27 mouse cellular contexts compared by ENCODE assay signal in genomic region chr7:46403616-46404485, GRCm38 (mm10). TPM values are rescaled to one million over a fixed set of nuclear protein-coding genes. Genes with fewer than 3 reads are reported as not detected.
DNase-seq lines count a peak whose midpoint lies in the region; TF ChIP-seq lines count a peak whose summit lies in the region.
"Had no signal": no experiment of that assay in that cellular context is flagged by ENCODE, and none has a peak within 500 bp of the region (broad histone marks: within the 10 kb centered on the region; RNA-seq: fewer than 3 reads in every experiment).

No protein-coding gene starts in this region.

- H3K4me3 ChIP-seq in cerebellum, adult 2 months (replicated peaks; ENCODE audit: insufficient read depth, low read depth, low read length) = peak overlapping the region; percentile 39
- H3K4me3 ChIP-seq: embryonic facial prominence, embryonic 13.5 days; forebrain, embryonic 15.5 days; heart, embryonic 12.5 days; hindbrain, embryonic 13.5 days; liver, embryonic 15.5 days; midbrain, embryonic 12.5 days; neural tube, embryonic 13.5 days had no signal

- 9% methylated on average over 15 of the region's 15 CpGs for WGBS in cerebellum, adult 2 months

- DNase-seq in cerebellum, adult 2 months = peak; percentile 57 to 60
- DNase-seq in cerebellum, postnatal 4 days (ENCODE audit: low spot score in 2 of 2) = no peak
- DNase-seq in ZHBTc4 (ENCODE audit: low read depth, low spot score) = peak; percentile 48
- DNase-seq in cerebellum, postnatal 25 days = peak; percentile 52 to 56
- peak; percentile 51 to 64 for DNase-seq in gastrocnemius, postnatal 36 days
- no peak for DNase-seq in kidney, adult 11 months
- DNase-seq in left cerebral cortex, postnatal 10 days (ENCODE audit: extremely low spot score in 1 of 2, low spot score in 2 of 2) = no peak
- DNase-seq: adrenal gland, postnatal 36 days; kidney, adult 9 months; kidney, postnatal 36 days; lung, postnatal 10 days; right cerebral cortex, adult 18-20 months; spleen, adult 18-20 months; thymus, postnatal 4 days had no signal

- H3K27me3 ChIP-seq in cerebellum, adult 2 months (ENCODE audit: control insufficient read depth, insufficient read depth, low read length) = no peaks in the 10 kb centered on the region
- H3K27me3 ChIP-seq: CH12.LX; forebrain, embryonic 15.5 days had no signal

- intact Hi-C loops in gastrocnemius, postnatal 36 days (cut with DNase I) = no loop called here
- intact Hi-C loops in left cerebral cortex, postnatal 10 days (cut with DNase I) = no loop called here

- H3K4me1 ChIP-seq in cerebellum, adult 2 months (ENCODE audit: control insufficient read depth, insufficient read depth, low read length) = peaks cover 50% of the 10 kb centered on the region
- H3K4me1 ChIP-seq: embryonic facial prominence, embryonic 13.5 days; heart, embryonic 12.5 days; liver, embryonic 15.5 days had no signal

- peak; percentile 13; the same call in 1 of the 2 replicates for TF ChIP-seq POLR2A in cerebellum, adult 2 months (IDR thresholded peaks at IDR 0.05; ENCODE audit: borderline replicate concordance, insufficient read depth, low read length)

- peak overlapping the region; percentile 63 for H3K27ac ChIP-seq in cerebellum, adult 2 months (ENCODE audit: insufficient read depth, low read length)
- H3K27ac ChIP-seq: embryonic facial prominence, embryonic 13.5 days; forebrain, embryonic 15.5 days; hindbrain, embryonic 13.5 days; liver, embryonic 15.5 days; midbrain, embryonic 12.5 days; neural tube, embryonic 13.5 days had no signal

- TF ChIP-seq CTCF in cerebellum, adult 2 months (IDR thresholded peaks at IDR 0.05; ENCODE audit: borderline replicate concordance, insufficient read depth, low read depth, low read length) = no peak

RNA-seq across cellular contexts. Expression of gene Kcnc1, which starts 7.6 kb away (rescaled TPM):
- 325 and 338 TPM in 2 replicates for polyA plus RNA-seq in cerebellum, adult 2 months (2012; rRNA removed)
- total RNA-seq in gastrocnemius, postnatal 36 days (2021) = 10 to 100 TPM; 51.6 to 54.2 TPM
- total RNA-seq in left cerebral cortex, postnatal 10 days (2021) = 10 to 100 TPM; 52.9 to 53.4 TPM
- polyA plus RNA-seq: liver, embryonic 15.5 days had no signal

RNA-seq across cellular contexts. Expression of gene Myod1, which starts 27.6 kb away (rescaled TPM):
- 0.08 TPM in 1 of 2 replicates, not detected in the other for polyA plus RNA-seq in cerebellum, adult 2 months (2012; rRNA removed)
- 10 to 100 TPM; 12.6 to 19.8 TPM for total RNA-seq in gastrocnemius, postnatal 36 days (2021)
- not detected for total RNA-seq in left cerebral cortex, postnatal 10 days (2021)
- total RNA-seq: adrenal gland, postnatal 36 days; CH12.LX; heart, postnatal 25 days; layer of hippocampus, postnatal 14 days; left cerebral cortex, postnatal 14 days; megakaryocyte progenitor cell, adult 5-6 weeks had no signal
- polyA plus RNA-seq: inflammation-experienced regulatory T-cells, adult 6 months; midbrain, embryonic 12.5 days had no signal

Comparison
In these comparisons a context has a peak if more than half of its experiments do, and no peak if none do; other contexts are left out.
1. DNase-seq: peak in cerebellum, adult 2 months (2 of 2), ZHBTc4 (single experiment), cerebellum, postnatal 25 days (2 of 2) and gastrocnemius, postnatal 36 days (2 of 2); none in cerebellum, postnatal 4 days (0 of 2), kidney, adult 11 months (single experiment) and left cerebral cortex, postnatal 10 days (0 of 2).
2. RNA of gene Myod1, which starts 27.6 kb away (total RNA-seq): 12.6 to 19.8 TPM in gastrocnemius, postnatal 36 days; not detected in left cerebral cortex, postnatal 10 days; every median in the first group is over 10 times any median in the second.